In the genomic region with DNA sequence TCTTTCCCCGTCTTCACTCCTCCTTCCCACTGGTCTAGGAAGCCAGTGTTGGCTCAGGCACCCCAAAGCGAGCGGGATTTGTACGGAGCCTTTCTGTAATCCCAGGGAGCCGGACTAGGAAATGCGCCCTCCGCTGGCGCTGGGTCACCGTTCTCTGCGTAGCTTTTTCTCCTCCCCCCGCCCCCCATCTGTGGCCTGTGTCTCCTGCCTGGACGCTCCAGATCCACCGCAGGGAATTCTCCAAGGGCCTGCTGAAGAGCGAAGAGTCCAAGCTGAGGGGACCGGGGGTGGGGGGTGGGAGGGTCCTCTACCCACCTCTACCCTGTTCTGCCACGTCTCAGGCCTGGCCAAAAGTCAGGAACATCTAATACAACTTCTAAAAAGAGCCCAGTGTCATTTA, we compare ENCODE assay signal across 11 mouse cellular contexts. TPM values are rescaled to one million over a fixed set of nuclear protein-coding genes. Genes with fewer than 3 reads are reported as not detected.
DNase-seq lines count a peak whose midpoint lies in the region; ATAC-seq and TF ChIP-seq lines count a peak whose summit lies in the region.
"Had no signal": no experiment of that assay in that cellular context is flagged by ENCODE, and none has a peak within 500 bp of the region (broad histone marks: within the 10 kb centered on the region; RNA-seq: fewer than 3 reads in every experiment).

No protein-coding gene starts in this region.

- DNase-seq in embryo, embryonic 11 days = peak; percentile 56
- DNase-seq in embryo, embryonic 10.5 days (ENCODE audit: low spot score) = no peak
- no peak for DNase-seq in lung, postnatal 0 days (ENCODE audit: low spot score)
- DNase-seq in lung, postnatal 4 days = no peak
- peak; percentile 78 for DNase-seq in kidney, postnatal 0 days (ENCODE audit: low spot score)
- DNase-seq in stomach, postnatal 0 days (ENCODE audit: low spot score) = peak; percentile 17
- no peak for DNase-seq in urinary bladder, postnatal 10 days (ENCODE audit: low spot score)
- no peak for DNase-seq in left cerebral cortex, adult 9 months (ENCODE audit: low spot score in 2 of 2)
- DNase-seq: forebrain, postnatal 0 days; lung, postnatal 36 days had no signal

- no peak for TF ChIP-seq EP300 in lung, postnatal 0 days (IDR thresholded peaks at IDR 0.05)
- no peak for TF ChIP-seq EP300 in stomach, postnatal 0 days (optimal IDR thresholded peaks at IDR 0.05)

- no peaks in the 10 kb centered on the region for H3K36me3 ChIP-seq in lung, postnatal 0 days (ENCODE audit: insufficient read depth, low read length)
- no peaks in the 10 kb centered on the region for H3K36me3 ChIP-seq in kidney, postnatal 0 days (ENCODE audit: insufficient read depth, low read length)
- no peaks in the 10 kb centered on the region for H3K36me3 ChIP-seq in stomach, postnatal 0 days (ENCODE audit: control insufficient read depth, insufficient read depth, low read length)

- peaks cover 67% of the 10 kb centered on the region for H3K27me3 ChIP-seq in lung, postnatal 0 days (replicated peaks; ENCODE audit: insufficient read depth, low read length)
- H3K27me3 ChIP-seq in kidney, postnatal 0 days (ENCODE audit: insufficient read depth, low read length) = peaks cover 12% of the 10 kb centered on the region
- H3K27me3 ChIP-seq in stomach, postnatal 0 days (ENCODE audit: control insufficient read depth, insufficient read depth, low read length) = peaks cover 11% of the 10 kb centered on the region; the same call in 1 of the 2 replicates

- H3K4me3 ChIP-seq in lung, postnatal 0 days (ENCODE audit: low read depth, low read length) = no peak overlapping the region
- no peak overlapping the region for H3K4me3 ChIP-seq in kidney, postnatal 0 days (replicated peaks; ENCODE audit: low read depth, low read length)
- H3K4me3 ChIP-seq in stomach, postnatal 0 days (ENCODE audit: low read depth, low read length) = no peak overlapping the region
- H3K4me3 ChIP-seq: left cerebral cortex, adult 2 months had no signal

- 0 out of 2 replicates have a peak, but pooled peaks have one; percentile 9 for TF ChIP-seq CTCF in lung, postnatal 0 days (IDR thresholded peaks at IDR 0.05)
- TF ChIP-seq CTCF in kidney, postnatal 0 days (IDR thresholded peaks at IDR 0.05; ENCODE audit: low read depth) = peak; percentile 45
- TF ChIP-seq CTCF in stomach, postnatal 0 days (IDR thresholded peaks at IDR 0.05; ENCODE audit: low read depth) = 0 out of 2 replicates have a peak, but pooled peaks have one; percentile 19

- peaks cover 3% of the 10 kb centered on the region; the same call in 1 of the 2 replicates for H3K4me1 ChIP-seq in lung, postnatal 0 days (ENCODE audit: insufficient read depth, low read depth, low read length)
- H3K4me1 ChIP-seq in kidney, postnatal 0 days (replicated peaks; ENCODE audit: insufficient read depth, low read length) = peaks cover 23% of the 10 kb centered on the region
- no peaks in the 10 kb centered on the region for H3K4me1 ChIP-seq in stomach, postnatal 0 days (replicated peaks; ENCODE audit: control insufficient read depth, insufficient read depth)

- WGBS in lung, postnatal 0 days = 10% methylated on average over 15 of the region's 16 CpGs
- 3% methylated on average over 16 of the region's 16 CpGs for WGBS in kidney, postnatal 0 days
- 5% methylated on average over 16 of the region's 16 CpGs for WGBS in stomach, postnatal 0 days

- no peaks in the 10 kb centered on the region for H3K9me3 ChIP-seq in lung, postnatal 0 days (ENCODE audit: low read length)
- no peaks in the 10 kb centered on the region for H3K9me3 ChIP-seq in kidney, postnatal 0 days (replicated peaks; ENCODE audit: low read length)
- H3K9me3 ChIP-seq in stomach, postnatal 0 days (ENCODE audit: control insufficient read depth, low read length) = no peaks in the 10 kb centered on the region

- no peak overlapping the region for H3K27ac ChIP-seq in lung, postnatal 0 days (ENCODE audit: low read length)
- H3K27ac ChIP-seq in kidney, postnatal 0 days = peak overlapping the region; percentile 98
- no peak overlapping the region for H3K27ac ChIP-seq in stomach, postnatal 0 days (replicated peaks)
- H3K27ac ChIP-seq: left cerebral cortex, adult 2 months had no signal

- H3K4me2 ChIP-seq in lung, postnatal 0 days (replicated peaks; ENCODE audit: low read depth, low read length) = no peak overlapping the region
- H3K4me2 ChIP-seq in kidney, postnatal 0 days (ENCODE audit: low read length) = peak overlapping the region; percentile 73
- H3K4me2 ChIP-seq in stomach, postnatal 0 days (replicated peaks; ENCODE audit: low read depth) = no peak overlapping the region

- no peak for ATAC-seq in lung, postnatal 0 days
- 0 out of 2 replicates have a peak, but pooled peaks have one; percentile 11 for ATAC-seq in kidney, postnatal 0 days (replicated peaks; ENCODE audit: low FRiP score, low read depth)
- no peak for ATAC-seq in stomach, postnatal 0 days (ENCODE audit: low FRiP score, low TSS enrichment)
- ATAC-seq: forebrain, postnatal 0 days had no signal

- no peak overlapping the region for H3K9ac ChIP-seq in lung, postnatal 0 days (replicated peaks; ENCODE audit: low read depth)
- peak overlapping the region; percentile 60; the same call in 1 of the 2 replicates for H3K9ac ChIP-seq in kidney, postnatal 0 days (ENCODE audit: low read depth, low read length)
- no peak overlapping the region for H3K9ac ChIP-seq in stomach, postnatal 0 days (ENCODE audit: low read length)
- H3K9ac ChIP-seq: forebrain, postnatal 0 days had no signal

RNA-seq across cellular contexts. Expression of gene Pax2, which starts 15.5 kb away (rescaled TPM):
- polyA plus RNA-seq in lung, postnatal 0 days (2015; fragmentation: Nextera tagmentation; extraction: Ambion mirVana) = not detected in 2 replicates
- 27.4 and 29.6 TPM in 2 replicates for polyA plus RNA-seq in kidney, postnatal 0 days (2015; fragmentation: Nextera tagmentation; extraction: Ambion mirVana)
- polyA plus RNA-seq in stomach, postnatal 0 days (2015; fragmentation: Nextera tagmentation; extraction: Ambion mirVana) = 0.05 TPM in 1 of 2 replicates, not detected in the other

Comparison
In these comparisons a context has a peak if more than half of its experiments do, and no peak if none do; other contexts are left out.
1. DNase-seq: peak in embryo, embryonic 11 days (single experiment), kidney, postnatal 0 days (single experiment) and stomach, postnatal 0 days (single experiment); none in embryo, embryonic 10.5 days (single experiment), lung, postnatal 0 days (single experiment), lung, postnatal 4 days (0 of 2), urinary bladder, postnatal 10 days (single experiment) and left cerebral cortex, adult 9 months (0 of 2).
2. RNA of gene Pax2, which starts 15.5 kb away (polyA plus RNA-seq): 27.4 to 29.6 TPM in kidney, postnatal 0 days; 0.05 TPM in stomach, postnatal 0 days and not detected in lung, postnatal 0 days; every median in the first group is over 10 times any median in the second.
3. Peak in every context shown above with its lines, with median percentiles within 50 percentile points of each other: CTCF ChIP-seq.